Mouse (Mus musculus): Measurements from ENCODE around the gene Mroh7.

Mroh7 gene

DNA sequence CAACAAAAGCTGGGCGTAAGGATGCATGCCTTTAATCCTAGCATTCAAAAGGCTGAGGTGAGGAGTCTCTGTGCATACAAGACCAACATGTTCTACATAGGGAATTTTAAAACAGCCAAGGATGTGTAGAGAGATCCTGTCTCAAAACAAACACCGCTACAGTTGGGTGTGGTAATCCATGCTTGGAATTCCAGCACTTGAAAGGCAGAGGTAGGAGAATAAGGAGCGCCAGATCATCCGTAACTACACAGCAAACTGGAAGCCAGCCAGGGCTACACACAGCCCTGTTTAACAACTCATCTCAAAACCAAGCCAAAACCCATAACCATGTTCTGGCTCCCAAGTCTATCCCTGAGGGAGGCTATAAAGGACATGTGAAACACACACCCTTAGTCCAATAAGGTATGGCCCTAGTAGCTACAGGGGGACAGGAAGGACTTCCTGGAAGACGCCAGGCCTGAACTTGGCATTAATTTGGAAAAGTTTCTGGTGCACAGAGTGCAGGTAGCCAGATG, 66.7 kb downstream of the Mroh7 start:
- H3K4me3 ChIP-seq (replicated peaks; ENCODE audit: low read length), result no peak overlapping the region
- H3K4me1 ChIP-seq (replicated peaks; ENCODE audit: low read depth, low read length), result peaks cover 29% of the 10 kb centered on the region
- no peaks in the 10 kb centered on the region for H3K9me3 ChIP-seq (ENCODE audit: low read length)
- TF ChIP-seq NANOG (IDR thresholded peaks at IDR 0.05; ENCODE audit: borderline replicate concordance, low read length) (no peak), POU5F1 (IDR thresholded peaks at IDR 0.05; ENCODE audit: borderline replicate concordance, low read length) (no peak), CTCF (conservative IDR thresholded peaks at IDR 0.05; ENCODE audit: low read length) (no peak)
- H3K36me3 ChIP-seq (ENCODE audit: insufficient read depth, low read length), result peaks cover 100% of the 10 kb centered on the region
- H3K27me3 ChIP-seq (ENCODE audit: insufficient read depth, low read length), result no peaks in the 10 kb centered on the region

GRCm38 (mm10) chr4:106655681-106656080, 75.0 kb downstream of the Mroh7 start:
- TF ChIP-seq POU5F1 (IDR thresholded peaks at IDR 0.05; ENCODE audit: borderline replicate concordance, low read length) (no peak), CTCF (conservative IDR thresholded peaks at IDR 0.05; ENCODE audit: low read length) (no peak), NANOG (IDR thresholded peaks at IDR 0.05; ENCODE audit: borderline replicate concordance, low read length) (no peak)
- H3K36me3 ChIP-seq (ENCODE audit: insufficient read depth, low read length), result peaks cover 77% of the 10 kb centered on the region

GRCm38 (mm10) chr4:106653051-106653450, 77.7 kb downstream of the Mroh7 start:
- TF ChIP-seq POU5F1 (IDR thresholded peaks at IDR 0.05; ENCODE audit: borderline replicate concordance, low read length) (no peak), CTCF (conservative IDR thresholded peaks at IDR 0.05; ENCODE audit: low read length) (no peak), NANOG (IDR thresholded peaks at IDR 0.05; ENCODE audit: borderline replicate concordance, low read length) (no peak)
- Histone ChIP-seq H3K4me1 (replicated peaks; ENCODE audit: low read depth, low read length) (peaks cover 68% of the 10 kb centered on the region), H3K27me3 (ENCODE audit: insufficient read depth, low read length) (no peaks in the 10 kb centered on the region), H3K9me3 (ENCODE audit: low read length) (no peaks in the 10 kb centered on the region), H3K36me3 (ENCODE audit: insufficient read depth, low read length) (peaks cover 54% of the 10 kb centered on the region), H3K4me3 (replicated peaks; ENCODE audit: low read length) (peak overlapping the region; percentile 67)

More at GRCm38 (mm10) chr4:106655681-106656080, 75.0 kb downstream of the Mroh7 start:
- no peak overlapping the region for H3K4me3 ChIP-seq (replicated peaks; ENCODE audit: low read length)
- peaks cover 58% of the 10 kb centered on the region for H3K4me1 ChIP-seq (replicated peaks; ENCODE audit: low read depth, low read length)
- no peaks in the 10 kb centered on the region for H3K27me3 ChIP-seq (ENCODE audit: insufficient read depth, low read length)
- no peaks in the 10 kb centered on the region for H3K9me3 ChIP-seq (ENCODE audit: low read length)

- TF ChIP-seq NANOG (IDR thresholded peaks at IDR 0.05; ENCODE audit: borderline replicate concordance, low read length) (no peak), POU5F1 (IDR thresholded peaks at IDR 0.05; ENCODE audit: borderline replicate concordance, low read length) (no peak), CTCF (conservative IDR thresholded peaks at IDR 0.05; ENCODE audit: low read length) (no peak)
- Histone ChIP-seq H3K27me3 (ENCODE audit: insufficient read depth, low read length) (0 out of 2 replicates have a peak, but pooled peaks cover 3% of the 10 kb centered on the region), H3K4me3 (replicated peaks; ENCODE audit: low read length) (no peak overlapping the region), H3K4me1 (replicated peaks; ENCODE audit: low read depth, low read length) (peaks cover 63% of the 10 kb centered on the region), H3K9me3 (ENCODE audit: low read length) (no peaks in the 10 kb centered on the region), H3K36me3 (ENCODE audit: insufficient read depth, low read length) (peaks cover 49% of the 10 kb centered on the region)
Measured at GRCm38 (mm10) chr4:106652546-106652945, 78.2 kb downstream of the Mroh7 start.

DNA sequence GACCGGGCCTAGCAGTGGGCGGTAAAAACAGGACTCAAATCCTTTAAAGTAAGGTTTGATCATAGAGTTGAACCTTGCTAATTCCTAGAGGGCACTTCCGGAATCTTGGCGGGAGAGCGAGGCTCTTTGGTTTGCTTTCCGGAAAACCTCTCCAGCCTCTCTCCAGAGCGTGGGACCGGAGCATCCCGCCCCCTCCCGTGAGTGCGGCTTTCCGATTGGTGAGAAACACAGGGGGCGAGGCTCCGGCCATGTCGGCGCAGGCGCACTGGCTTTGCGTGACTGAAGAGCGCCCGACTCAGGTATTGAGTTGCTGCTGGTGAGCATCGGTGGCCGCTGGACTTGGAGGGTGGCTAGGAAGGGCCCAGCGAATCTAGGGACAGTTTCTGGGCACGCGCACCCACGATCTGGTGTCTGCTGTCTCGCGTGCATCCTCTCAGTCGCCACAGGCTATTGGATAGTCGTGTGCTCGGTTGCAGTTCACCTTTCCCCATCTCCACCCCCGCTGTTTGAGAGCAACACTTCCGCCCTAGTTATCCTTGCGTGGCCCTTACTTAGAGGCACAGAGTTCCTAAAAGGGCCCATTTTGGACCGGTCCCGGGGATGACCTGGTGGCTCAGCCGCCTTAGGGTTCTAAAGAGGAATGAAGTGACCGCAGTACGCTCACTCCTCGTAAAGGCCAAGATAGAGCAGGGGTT, 79.7 kb downstream of the Mroh7 start, which contains the start of gene Pars2:
TSS of gene Pars2 (plus strand) at position 237 of the 695 bp plus-strand sequence.
- H3K4me3 ChIP-seq (replicated peaks; ENCODE audit: low read length), result peak within 1 kb of the TSS; percentile 91
- 0 out of 2 replicates have a peak, but pooled peaks cover 3% of the 10 kb centered on the region for H3K27me3 ChIP-seq (ENCODE audit: insufficient read depth, low read length)
- no peaks in the 10 kb centered on the region for H3K9me3 ChIP-seq (ENCODE audit: low read length)
- TF ChIP-seq NANOG (IDR thresholded peaks at IDR 0.05; ENCODE audit: borderline replicate concordance, low read length) (no peak), POU5F1 (IDR thresholded peaks at IDR 0.05; ENCODE audit: borderline replicate concordance, low read length) (no peak), CTCF (conservative IDR thresholded peaks at IDR 0.05; ENCODE audit: low read length) (no peak)
- peaks cover 59% of the 10 kb centered on the region for H3K4me1 ChIP-seq (replicated peaks; ENCODE audit: low read depth, low read length)
- H3K36me3 ChIP-seq (ENCODE audit: insufficient read depth, low read length), result peaks cover 34% of the 10 kb centered on the region

GRCm38 (mm10) chr4:106647137-106647536, 83.6 kb downstream of the Mroh7 start:
- Histone ChIP-seq H3K27me3 (ENCODE audit: insufficient read depth, low read length) (peaks cover 5% of the 10 kb centered on the region; the same call in 1 of the 2 replicates), H3K4me1 (replicated peaks; ENCODE audit: low read depth, low read length) (peaks cover 27% of the 10 kb centered on the region), H3K4me3 (replicated peaks; ENCODE audit: low read length) (no peak overlapping the region), H3K36me3 (ENCODE audit: insufficient read depth, low read length) (no peaks in the 10 kb centered on the region), H3K9me3 (ENCODE audit: low read length) (no peaks in the 10 kb centered on the region)
- no peak for TF ChIP-seq POU5F1 (IDR thresholded peaks at IDR 0.05; ENCODE audit: borderline replicate concordance, low read length)
- TF ChIP-seq NANOG (IDR thresholded peaks at IDR 0.05; ENCODE audit: borderline replicate concordance, low read length), result no peak
- no peak for TF ChIP-seq CTCF (conservative IDR thresholded peaks at IDR 0.05; ENCODE audit: low read length)

GRCm38 (mm10) chr4:106645797-106646196, 84.9 kb downstream of the Mroh7 start:
- TF ChIP-seq NANOG (IDR thresholded peaks at IDR 0.05; ENCODE audit: borderline replicate concordance, low read length) (no peak), CTCF (conservative IDR thresholded peaks at IDR 0.05; ENCODE audit: low read length) (no peak), POU5F1 (IDR thresholded peaks at IDR 0.05; ENCODE audit: borderline replicate concordance, low read length) (no peak)
- no peak overlapping the region for H3K4me3 ChIP-seq (replicated peaks; ENCODE audit: low read length)
- peaks cover 8% of the 10 kb centered on the region; the same call in 1 of the 2 replicates for H3K9me3 ChIP-seq (ENCODE audit: low read length)
- no peaks in the 10 kb centered on the region for H3K36me3 ChIP-seq (ENCODE audit: insufficient read depth, low read length)
- peaks cover 18% of the 10 kb centered on the region for H3K4me1 ChIP-seq (replicated peaks; ENCODE audit: low read depth, low read length)
- peaks cover 5% of the 10 kb centered on the region; the same call in 1 of the 2 replicates for H3K27me3 ChIP-seq (ENCODE audit: insufficient read depth, low read length)

GRCm38 (mm10) chr4:106644218-106644610, 86.5 kb downstream of the Mroh7 start:
- TF ChIP-seq NANOG (IDR thresholded peaks at IDR 0.05; ENCODE audit: borderline replicate concordance, low read length) (no peak), CTCF (conservative IDR thresholded peaks at IDR 0.05; ENCODE audit: low read length) (no peak), POU5F1 (IDR thresholded peaks at IDR 0.05; ENCODE audit: borderline replicate concordance, low read length) (no peak)
- Histone ChIP-seq H3K36me3 (ENCODE audit: insufficient read depth, low read length) (no peaks in the 10 kb centered on the region), H3K27me3 (ENCODE audit: insufficient read depth, low read length) (peaks cover 10% of the 10 kb centered on the region), H3K9me3 (ENCODE audit: low read length) (peaks cover 8% of the 10 kb centered on the region; the same call in 1 of the 2 replicates), H3K4me3 (replicated peaks; ENCODE audit: low read length) (no peak overlapping the region), H3K4me1 (replicated peaks; ENCODE audit: low read depth, low read length) (peaks cover 17% of the 10 kb centered on the region)
